Mouse (Mus musculus): ENCODE data around the gene Tmem165. TPM values are rescaled to one million over a fixed set of nuclear protein-coding genes. Genes with fewer than 3 reads are reported as not detected.

Tmem165 gene
- polyA plus RNA-seq (2015; fragmentation: Nextera tagmentation; extraction: Ambion mirVana), result 87.3 and 87.6 TPM in 2 replicates

GRCm38 (mm10) chr5:76183750-76184261 is at the start of gene Tmem165:
TSS of gene Tmem165 (plus strand) at chr5:76183880.
- ATAC-seq (ENCODE audit: low FRiP score, low TSS enrichment), result peak; percentile 98
- peak within 1 kb of the TSS; percentile 85 for H3K4me2 ChIP-seq (replicated peaks; ENCODE audit: low read depth, low read length)
- peak within 1 kb of the TSS; percentile 88 for H3K4me3 ChIP-seq (ENCODE audit: low read length)
- no peaks in the 10 kb centered on the region for H3K36me3 ChIP-seq (ENCODE audit: insufficient read depth, low read length)
- under 1% methylated on average over 56 of the region's 62 CpGs for WGBS
- peak within 1 kb of the TSS; percentile 96 for H3K27ac ChIP-seq (ENCODE audit: low read length)
- peaks cover 31% of the 10 kb centered on the region for H3K4me1 ChIP-seq (ENCODE audit: insufficient read depth, low read length)
- no peaks in the 10 kb centered on the region for H3K27me3 ChIP-seq (ENCODE audit: insufficient read depth, low read length)
- H3K9ac ChIP-seq (replicated peaks; ENCODE audit: low read length), result peak within 1 kb of the TSS; percentile 98
- no peaks in the 10 kb centered on the region for H3K9me3 ChIP-seq (ENCODE audit: low read length)

DNA sequence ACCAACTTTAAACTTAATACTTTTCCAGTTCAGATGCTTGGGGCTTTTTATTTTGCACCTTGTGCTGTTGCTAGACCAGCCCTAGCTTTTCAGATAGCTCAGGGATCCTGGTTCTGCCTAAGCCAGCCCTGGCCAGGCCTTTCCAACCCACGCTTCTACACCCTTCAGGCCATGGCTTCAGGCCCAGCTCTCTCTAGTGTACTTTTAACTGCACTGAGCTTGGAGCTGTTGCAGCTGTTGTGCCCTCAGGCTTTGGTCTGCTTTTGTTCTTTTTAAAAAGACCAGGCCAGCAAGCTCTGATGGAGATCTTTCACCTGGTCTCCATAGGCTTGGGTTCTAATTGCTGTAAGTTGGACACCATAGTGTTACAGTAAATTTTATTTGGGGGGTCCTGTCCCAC is 48.0 kb upstream of the Tmem165 start:
- no peaks in the 10 kb centered on the region for H3K27me3 ChIP-seq (ENCODE audit: insufficient read depth, low read length)
- WGBS, result 73% methylated on average over 1 of the region's 1 CpGs

DNA sequence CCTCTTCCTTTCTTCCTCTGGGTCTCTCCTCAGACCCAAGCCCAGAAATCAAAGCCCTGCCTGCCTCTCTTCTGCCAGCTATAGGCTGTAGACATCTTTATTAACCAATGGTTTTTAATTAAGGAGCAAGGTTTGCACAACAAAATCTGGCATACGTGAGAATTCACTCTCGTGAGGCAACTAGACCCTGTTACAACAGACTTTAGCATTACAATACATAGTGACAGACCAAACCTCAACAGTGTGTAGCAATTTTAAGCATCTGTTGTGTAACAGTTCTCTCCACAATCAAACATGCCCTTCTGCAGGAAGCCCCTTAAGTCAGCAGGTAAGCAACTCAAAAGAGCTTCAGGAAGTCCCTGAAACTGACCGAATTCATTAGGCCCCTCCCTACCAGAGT is 47.4 kb upstream of the Tmem165 start:
- peaks cover 12% of the 10 kb centered on the region for H3K4me1 ChIP-seq (ENCODE audit: insufficient read depth, low read length)
- ATAC-seq (ENCODE audit: low FRiP score, low TSS enrichment), result no peak
- no peak overlapping the region for H3K9ac ChIP-seq (replicated peaks; ENCODE audit: low read length)
- no peak overlapping the region for H3K4me2 ChIP-seq (replicated peaks; ENCODE audit: low read depth, low read length)
- no peak overlapping the region for H3K4me3 ChIP-seq (ENCODE audit: low read length)
- WGBS, result 90% methylated on average over 3 of the region's 3 CpGs
- no peaks in the 10 kb centered on the region for H3K36me3 ChIP-seq (ENCODE audit: insufficient read depth, low read length)
- H3K27me3 ChIP-seq (ENCODE audit: insufficient read depth, low read length), result no peaks in the 10 kb centered on the region
- H3K27ac ChIP-seq (ENCODE audit: low read length), result no peak overlapping the region
- H3K9me3 ChIP-seq (ENCODE audit: low read length), result no peaks in the 10 kb centered on the region

More for the DNA sequence above, 48.0 kb upstream of the Tmem165 start:
- H3K9ac ChIP-seq (replicated peaks; ENCODE audit: low read length), result no peak overlapping the region
- H3K36me3 ChIP-seq (ENCODE audit: insufficient read depth, low read length), result no peaks in the 10 kb centered on the region
- peaks cover 9% of the 10 kb centered on the region for H3K4me1 ChIP-seq (ENCODE audit: insufficient read depth, low read length)
- no peak overlapping the region for H3K27ac ChIP-seq (ENCODE audit: low read length)
- ATAC-seq (ENCODE audit: low FRiP score, low TSS enrichment), result no peak
- H3K9me3 ChIP-seq (ENCODE audit: low read length), result no peaks in the 10 kb centered on the region
- H3K4me3 ChIP-seq (ENCODE audit: low read length), result no peak overlapping the region
- H3K4me2 ChIP-seq (replicated peaks; ENCODE audit: low read depth, low read length), result no peak overlapping the region

DNA sequence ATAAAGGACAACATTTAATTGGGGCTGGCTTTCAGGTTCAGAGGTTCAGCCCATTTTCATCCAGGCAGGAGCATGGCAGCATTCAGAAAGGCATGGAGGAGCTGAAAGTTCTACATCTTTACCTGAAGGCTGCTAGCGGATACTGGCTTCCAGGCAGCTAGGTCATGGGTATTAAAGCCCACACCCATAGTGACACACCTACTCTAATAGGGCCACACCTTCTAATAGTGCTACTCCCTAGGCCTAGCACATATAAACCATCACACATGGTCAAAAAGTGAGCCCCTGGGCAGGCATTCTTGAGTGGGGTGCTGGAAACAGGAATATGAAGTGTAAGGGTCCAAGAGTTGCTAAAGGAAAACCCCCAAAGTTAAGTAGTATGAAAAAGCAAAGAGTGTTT is 46.1 kb upstream of the Tmem165 start:
- no peak overlapping the region for H3K4me3 ChIP-seq (ENCODE audit: low read length)
- H3K36me3 ChIP-seq (ENCODE audit: insufficient read depth, low read length), result no peaks in the 10 kb centered on the region
- no peak for ATAC-seq (ENCODE audit: low FRiP score, low TSS enrichment)
- H3K4me2 ChIP-seq (replicated peaks; ENCODE audit: low read depth, low read length), result no peak overlapping the region
- no peak overlapping the region for H3K9ac ChIP-seq (replicated peaks; ENCODE audit: low read length)
- no peaks in the 10 kb centered on the region for H3K27me3 ChIP-seq (ENCODE audit: insufficient read depth, low read length)
- whole genome bisulfite sequencing, result 100% methylated on average over 1 of the region's 1 CpGs
- H3K9me3 ChIP-seq (ENCODE audit: low read length), result no peaks in the 10 kb centered on the region
- H3K27ac ChIP-seq (ENCODE audit: low read length), result no peak overlapping the region
- peaks cover 15% of the 10 kb centered on the region for H3K4me1 ChIP-seq (ENCODE audit: insufficient read depth, low read length)

GRCm38 (mm10) chr5:76138071-76138470 is 45.6 kb upstream of the Tmem165 start:
- ATAC-seq (ENCODE audit: low FRiP score, low TSS enrichment), result no peak
- no peaks in the 10 kb centered on the region for H3K27me3 ChIP-seq (ENCODE audit: insufficient read depth, low read length)

DNA sequence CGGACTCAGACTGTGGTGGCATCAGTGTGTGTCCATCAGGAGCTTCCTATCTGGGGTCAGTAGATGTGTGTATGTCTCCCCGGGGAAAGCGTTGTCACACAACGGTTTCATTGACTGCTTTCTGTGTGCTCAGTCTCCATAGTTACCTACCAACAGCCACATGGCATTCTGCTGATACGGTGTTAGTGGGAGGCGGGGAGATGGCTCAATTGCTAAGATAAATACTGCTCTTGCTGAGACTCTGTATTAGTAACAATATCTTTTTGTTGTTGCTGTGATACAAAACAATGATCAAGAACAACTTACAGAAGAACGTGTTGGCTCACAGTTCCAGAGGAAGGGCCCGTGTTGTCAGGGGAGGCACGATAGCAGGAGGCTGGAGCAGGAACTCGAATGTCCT is 45.2 kb upstream of the Tmem165 start:
- no peak overlapping the region for H3K4me3 ChIP-seq (ENCODE audit: low read length)
- H3K9ac ChIP-seq (replicated peaks; ENCODE audit: low read length), result no peak overlapping the region
- WGBS, result 74% methylated on average over 10 of the region's 10 CpGs
- no peak overlapping the region for H3K27ac ChIP-seq (ENCODE audit: low read length)
- no peaks in the 10 kb centered on the region for H3K9me3 ChIP-seq (ENCODE audit: low read length)
- no peak for ATAC-seq (ENCODE audit: low FRiP score, low TSS enrichment)
- peaks cover 15% of the 10 kb centered on the region for H3K4me1 ChIP-seq (ENCODE audit: insufficient read depth, low read length)
- H3K4me2 ChIP-seq (replicated peaks; ENCODE audit: low read depth, low read length), result no peak overlapping the region
- no peaks in the 10 kb centered on the region for H3K36me3 ChIP-seq (ENCODE audit: insufficient read depth, low read length)
- no peaks in the 10 kb centered on the region for H3K27me3 ChIP-seq (ENCODE audit: insufficient read depth, low read length)

More at GRCm38 (mm10) chr5:76138071-76138470, 45.6 kb upstream of the Tmem165 start:
- Histone ChIP-seq H3K4me2 (replicated peaks; ENCODE audit: low read depth, low read length) (no peak overlapping the region), H3K9ac (replicated peaks; ENCODE audit: low read length) (no peak overlapping the region), H3K9me3 (ENCODE audit: low read length) (no peaks in the 10 kb centered on the region), H3K27ac (ENCODE audit: low read length) (no peak overlapping the region), H3K4me1 (ENCODE audit: insufficient read depth, low read length) (peaks cover 15% of the 10 kb centered on the region), H3K36me3 (ENCODE audit: insufficient read depth, low read length) (no peaks in the 10 kb centered on the region), H3K4me3 (ENCODE audit: low read length) (no peak overlapping the region)
- 76% methylated on average over 1 of the region's 1 CpGs for WGBS

DNA sequence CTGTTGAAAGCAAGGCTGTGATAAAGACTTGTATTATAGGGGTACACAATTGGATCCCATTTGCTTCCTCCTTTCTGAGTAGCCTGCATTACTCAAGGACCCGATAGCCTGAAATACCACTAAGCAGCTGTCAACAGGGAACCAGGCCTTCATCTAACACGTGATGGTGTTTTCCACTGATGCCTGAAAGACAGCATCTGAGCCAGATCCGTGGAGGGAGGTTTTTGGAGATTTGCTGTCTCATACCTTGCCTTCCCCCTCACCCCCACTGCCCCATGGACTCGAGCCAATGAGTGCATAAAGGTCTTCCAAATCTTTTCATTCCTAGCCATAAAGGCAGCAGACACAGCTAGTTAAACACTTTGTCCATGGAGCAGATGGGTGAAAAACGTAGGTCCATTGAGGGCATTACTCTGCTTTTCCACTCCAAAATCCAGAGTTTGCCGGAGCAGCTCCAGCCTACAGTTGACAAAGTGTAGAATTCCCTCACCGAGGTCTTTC is 44.5 kb upstream of the Tmem165 start:
- Histone ChIP-seq H3K4me3 (ENCODE audit: low read length) (peak overlapping the region; percentile 76), H3K4me1 (ENCODE audit: insufficient read depth, low read length) (peaks cover 15% of the 10 kb centered on the region), H3K36me3 (ENCODE audit: insufficient read depth, low read length) (no peaks in the 10 kb centered on the region), H3K4me2 (replicated peaks; ENCODE audit: low read depth, low read length) (peak overlapping the region; percentile 82), H3K27ac (ENCODE audit: low read length) (peak overlapping the region; percentile 100; the same call in 1 of the 2 replicates), H3K9me3 (ENCODE audit: low read length) (no peaks in the 10 kb centered on the region), H3K9ac (replicated peaks; ENCODE audit: low read length) (peak overlapping the region; percentile 96; the same call in 1 of the 2 replicates), H3K27me3 (ENCODE audit: insufficient read depth, low read length) (no peaks in the 10 kb centered on the region)
- no peak for ATAC-seq (ENCODE audit: low FRiP score, low TSS enrichment)
- 44% methylated on average over 7 of the region's 7 CpGs for WGBS

GRCm38 (mm10) chr5:76139808-76140729 is 43.6 kb upstream of the Tmem165 start, which contains the start of gene Srd5a3:
TSS of gene Srd5a3 (plus strand) at chr5:76140271.
- peak; percentile 98 for ATAC-seq (ENCODE audit: low FRiP score, low TSS enrichment)
- Histone ChIP-seq H3K27me3 (ENCODE audit: insufficient read depth, low read length) (no peaks in the 10 kb centered on the region), H3K4me3 (ENCODE audit: low read length) (peak within 1 kb of the TSS; percentile 76), H3K27ac (ENCODE audit: low read length) (peak within 1 kb of the TSS; percentile 100), H3K9me3 (ENCODE audit: low read length) (no peaks in the 10 kb centered on the region), H3K9ac (replicated peaks; ENCODE audit: low read length) (peak within 1 kb of the TSS; percentile 96), H3K4me1 (ENCODE audit: insufficient read depth, low read length) (peaks cover 15% of the 10 kb centered on the region), H3K36me3 (ENCODE audit: insufficient read depth, low read length) (no peaks in the 10 kb centered on the region), H3K4me2 (replicated peaks; ENCODE audit: low read depth, low read length) (peak within 1 kb of the TSS; percentile 82)
- WGBS, result 1% methylated on average over 56 of the region's 69 CpGs

DNA sequence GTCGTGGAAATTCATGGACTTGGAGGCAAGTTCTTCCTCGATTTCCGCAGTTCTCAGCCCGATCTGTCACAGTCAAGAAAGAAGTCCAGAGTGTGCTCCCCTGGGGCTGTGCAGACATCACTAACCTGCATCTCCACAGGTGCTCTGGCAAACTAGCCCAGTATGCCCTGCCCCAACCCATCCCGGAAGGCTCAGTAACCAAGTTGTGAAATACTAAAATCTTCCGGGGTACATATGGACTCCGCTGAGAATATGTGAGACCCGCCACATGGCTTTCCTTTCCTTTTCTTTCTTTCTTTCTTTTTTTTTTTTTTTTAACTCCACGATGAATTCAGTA is 43.0 kb upstream of the Tmem165 start:
- H3K9me3 ChIP-seq (ENCODE audit: low read length), result no peaks in the 10 kb centered on the region
- peaks cover 15% of the 10 kb centered on the region for H3K4me1 ChIP-seq (ENCODE audit: insufficient read depth, low read length)
- H3K27ac ChIP-seq (ENCODE audit: low read length), result peak overlapping the region; percentile 100
- H3K36me3 ChIP-seq (ENCODE audit: insufficient read depth, low read length), result no peaks in the 10 kb centered on the region
- peak overlapping the region; percentile 96 for H3K9ac ChIP-seq (replicated peaks; ENCODE audit: low read length)
- WGBS, result 10% methylated on average over 9 of the region's 9 CpGs
- peak overlapping the region; percentile 76 for H3K4me3 ChIP-seq (ENCODE audit: low read length)
- H3K4me2 ChIP-seq (replicated peaks; ENCODE audit: low read depth, low read length), result peak overlapping the region; percentile 82
- H3K27me3 ChIP-seq (ENCODE audit: insufficient read depth, low read length), result no peaks in the 10 kb centered on the region
- ATAC-seq (ENCODE audit: low FRiP score, low TSS enrichment), result peak; percentile 73

DNA sequence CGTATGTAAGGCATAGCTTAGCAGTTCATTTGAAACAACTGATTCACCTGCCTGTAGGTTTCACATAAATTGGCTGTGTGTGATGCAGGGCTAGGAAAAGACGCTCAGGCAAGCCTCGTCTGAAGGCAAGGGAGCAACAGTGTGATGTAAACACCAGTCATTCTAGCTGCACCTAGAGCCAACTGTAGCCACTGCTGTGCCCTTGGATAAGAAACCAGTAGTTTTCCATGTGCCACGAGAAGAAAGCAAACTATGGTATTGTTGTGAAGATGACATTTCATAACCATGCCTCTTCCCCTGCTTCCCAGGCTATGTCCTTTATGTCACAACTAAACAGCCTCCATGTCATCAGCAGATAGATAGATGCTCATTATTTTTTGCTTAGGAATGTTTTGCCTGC is 40.3 kb upstream of the Tmem165 start:
- Histone ChIP-seq H3K4me1 (ENCODE audit: insufficient read depth, low read length) (peaks cover 15% of the 10 kb centered on the region), H3K9me3 (ENCODE audit: low read length) (no peaks in the 10 kb centered on the region), H3K4me3 (ENCODE audit: low read length) (no peak overlapping the region), H3K9ac (replicated peaks; ENCODE audit: low read length) (no peak overlapping the region), H3K27ac (ENCODE audit: low read length) (no peak overlapping the region), H3K27me3 (ENCODE audit: insufficient read depth, low read length) (no peaks in the 10 kb centered on the region), H3K36me3 (ENCODE audit: insufficient read depth, low read length) (no peaks in the 10 kb centered on the region), H3K4me2 (replicated peaks; ENCODE audit: low read depth, low read length) (no peak overlapping the region)
- 91% methylated on average over 4 of the region's 4 CpGs for WGBS
- no peak for ATAC-seq (ENCODE audit: low FRiP score, low TSS enrichment)
